Mouse (Mus musculus): Measurements from ENCODE around the gene Eomes. TPM values are rescaled to one million over a fixed set of nuclear protein-coding genes. Genes with fewer than 3 reads are reported as not detected.

Eomes gene
- total and polyA plus RNA-seq, 2 experiments: 0.11 TPM; not detected in 1

GRCm38 (mm10) chr9:118458039-118458438 is 20.0 kb upstream of the Eomes start:
- H3K27ac ChIP-seq (replicated peaks; ENCODE audit: insufficient read depth, low read depth, low read length): no peak overlapping the region
- 0 out of 2 replicates have a peak, but pooled peaks cover 7% of the 10 kb centered on the region for H3K27me3 ChIP-seq (ENCODE audit: control insufficient read depth, insufficient read depth, low read length)
- no peak overlapping the region for H3K9ac ChIP-seq (ENCODE audit: low read depth, low read length)
- WGBS: 22% methylated on average over 5 of the region's 5 CpGs
- TF ChIP-seq POLR2A (IDR thresholded peaks at IDR 0.05; ENCODE audit: extremely low read depth, insufficient read depth, low read length) (no peak), CTCF (IDR thresholded peaks at IDR 0.05; ENCODE audit: low read depth, low read length) (no peak)
- H3K4me1 ChIP-seq (ENCODE audit: control insufficient read depth, insufficient read depth, low read length): no peaks in the 10 kb centered on the region
- no peaks in the 10 kb centered on the region for H3K79me2 ChIP-seq (ENCODE audit: control insufficient read depth, insufficient read depth, low read length)
- no peaks in the 10 kb centered on the region for H3K36me3 ChIP-seq (ENCODE audit: control insufficient read depth, insufficient read depth, low read length)
- DNase-seq (ENCODE audit: extremely low read depth, low read depth, low spot score): no peak
- no peak overlapping the region for H3K4me3 ChIP-seq (ENCODE audit: insufficient read depth, low read depth, low read length)

DNA sequence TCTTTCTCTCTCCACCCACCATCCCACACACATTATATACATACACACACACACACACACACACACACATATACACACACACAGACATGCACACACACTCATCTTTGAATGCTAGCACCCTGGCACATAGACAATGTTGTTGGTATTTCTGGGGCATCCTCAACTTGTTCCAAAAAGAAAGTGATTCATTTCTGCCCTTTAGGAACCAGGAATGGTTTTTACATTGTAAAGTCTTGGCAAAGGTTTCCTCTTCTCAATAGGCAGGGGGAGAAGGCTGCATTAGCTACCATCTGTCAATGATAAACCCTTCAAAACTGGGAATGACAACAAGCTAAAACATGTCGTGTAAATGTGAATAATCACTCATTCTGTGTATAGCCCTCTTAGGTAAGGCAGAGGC is 14.0 kb upstream of the Eomes start:
- Histone ChIP-seq H3K9ac (ENCODE audit: low read depth, low read length) (no peak overlapping the region), H3K4me1 (ENCODE audit: control insufficient read depth, insufficient read depth, low read length) (no peaks in the 10 kb centered on the region), H3K4me3 (ENCODE audit: insufficient read depth, low read depth, low read length) (no peak overlapping the region), H3K79me2 (ENCODE audit: control insufficient read depth, insufficient read depth, low read length) (no peaks in the 10 kb centered on the region), H3K27ac (replicated peaks; ENCODE audit: insufficient read depth, low read depth, low read length) (no peak overlapping the region), H3K36me3 (ENCODE audit: control insufficient read depth, insufficient read depth, low read length) (no peaks in the 10 kb centered on the region), H3K27me3 (ENCODE audit: control insufficient read depth, insufficient read depth, low read length) (peaks cover 8% of the 10 kb centered on the region; the same call in 1 of the 2 replicates)
- TF ChIP-seq CTCF (IDR thresholded peaks at IDR 0.05; ENCODE audit: low read depth, low read length) (no peak), POLR2A (IDR thresholded peaks at IDR 0.05; ENCODE audit: extremely low read depth, insufficient read depth, low read length) (no peak)
- DNase-seq (ENCODE audit: extremely low read depth, low read depth, low spot score): no peak
- WGBS: 53% methylated on average over 1 of the region's 1 CpGs

GRCm38 (mm10) chr9:118468301-118468700 is 9.7 kb upstream of the Eomes start:
- TF ChIP-seq POLR2A (IDR thresholded peaks at IDR 0.05; ENCODE audit: extremely low read depth, insufficient read depth, low read length) (no peak), CTCF (IDR thresholded peaks at IDR 0.05; ENCODE audit: low read depth, low read length) (no peak)
- H3K79me2 ChIP-seq (ENCODE audit: control insufficient read depth, insufficient read depth, low read length): no peaks in the 10 kb centered on the region
- DNase-seq (ENCODE audit: extremely low read depth, low read depth, low spot score): no peak
- peaks cover 14% of the 10 kb centered on the region for H3K27me3 ChIP-seq (ENCODE audit: control insufficient read depth, insufficient read depth, low read length)
- H3K36me3 ChIP-seq (ENCODE audit: control insufficient read depth, insufficient read depth, low read length): no peaks in the 10 kb centered on the region
- H3K4me1 ChIP-seq (ENCODE audit: control insufficient read depth, insufficient read depth, low read length): no peaks in the 10 kb centered on the region
- no peak overlapping the region for H3K27ac ChIP-seq (replicated peaks; ENCODE audit: insufficient read depth, low read depth, low read length)
- WGBS: 7% methylated on average over 14 of the region's 14 CpGs
- H3K4me3 ChIP-seq (ENCODE audit: insufficient read depth, low read depth, low read length): no peak overlapping the region
- no peak overlapping the region for H3K9ac ChIP-seq (ENCODE audit: low read depth, low read length)

DNA sequence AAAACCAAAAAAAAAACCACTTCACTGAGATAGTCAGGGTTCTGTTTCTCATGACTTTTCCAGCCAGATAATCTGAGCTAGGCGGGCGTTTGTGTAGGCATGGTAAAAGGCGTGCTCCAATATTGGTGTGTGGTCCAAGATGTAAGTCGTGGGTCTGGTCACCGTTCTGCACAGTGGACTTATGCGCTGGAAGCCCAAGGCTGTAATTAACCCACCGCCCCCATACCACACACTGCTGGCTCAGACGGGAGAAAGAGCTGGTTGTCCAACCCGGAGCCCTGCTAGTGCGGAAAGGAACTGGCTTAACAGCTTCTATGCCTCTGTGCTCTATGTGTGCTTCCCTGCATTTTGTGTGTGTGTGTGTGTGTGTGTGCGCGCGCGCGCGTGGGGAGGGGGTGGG is 8.7 kb upstream of the Eomes start:
- no peaks in the 10 kb centered on the region for H3K4me1 ChIP-seq (ENCODE audit: control insufficient read depth, insufficient read depth, low read length)
- 17% methylated on average over 16 of the region's 16 CpGs for WGBS
- no peak overlapping the region for H3K9ac ChIP-seq (ENCODE audit: low read depth, low read length)
- no peaks in the 10 kb centered on the region for H3K36me3 ChIP-seq (ENCODE audit: control insufficient read depth, insufficient read depth, low read length)
- no peaks in the 10 kb centered on the region for H3K79me2 ChIP-seq (ENCODE audit: control insufficient read depth, insufficient read depth, low read length)
- H3K4me3 ChIP-seq (ENCODE audit: insufficient read depth, low read depth, low read length): no peak overlapping the region
- no peak for DNase-seq (ENCODE audit: extremely low read depth, low read depth, low spot score)
- TF ChIP-seq POLR2A (IDR thresholded peaks at IDR 0.05; ENCODE audit: extremely low read depth, insufficient read depth, low read length): no peak
- no peak for TF ChIP-seq CTCF (IDR thresholded peaks at IDR 0.05; ENCODE audit: low read depth, low read length)
- peaks cover 14% of the 10 kb centered on the region for H3K27me3 ChIP-seq (ENCODE audit: control insufficient read depth, insufficient read depth, low read length)
- no peak overlapping the region for H3K27ac ChIP-seq (replicated peaks; ENCODE audit: insufficient read depth, low read depth, low read length)

DNA sequence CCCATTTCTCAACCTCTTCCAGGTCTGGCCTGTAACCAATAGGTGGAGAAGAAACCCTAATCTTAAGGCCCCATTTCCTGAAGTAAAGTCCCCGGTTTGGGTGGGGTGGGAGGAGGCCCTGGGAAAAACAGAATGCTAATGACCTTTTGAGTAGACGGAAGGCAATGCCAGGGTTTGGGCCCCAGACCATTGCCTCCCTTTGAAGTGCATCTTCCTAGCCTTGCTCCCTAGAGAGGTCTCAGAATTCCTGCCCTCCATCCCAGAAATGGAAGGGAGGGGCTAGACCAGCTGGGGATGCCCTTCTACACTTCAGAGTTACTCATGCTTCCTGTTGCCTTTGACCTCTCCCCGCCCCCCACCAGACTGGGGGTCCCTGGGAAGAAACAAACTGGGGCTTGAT is 6.7 kb upstream of the Eomes start:
- Histone ChIP-seq H3K4me3 (ENCODE audit: insufficient read depth, low read depth, low read length) (no peak overlapping the region), H3K4me1 (ENCODE audit: control insufficient read depth, insufficient read depth, low read length) (no peaks in the 10 kb centered on the region), H3K27me3 (ENCODE audit: control insufficient read depth, insufficient read depth, low read length) (peaks cover 18% of the 10 kb centered on the region), H3K36me3 (ENCODE audit: control insufficient read depth, insufficient read depth, low read length) (no peaks in the 10 kb centered on the region), H3K27ac (replicated peaks; ENCODE audit: insufficient read depth, low read depth, low read length) (no peak overlapping the region), H3K79me2 (ENCODE audit: control insufficient read depth, insufficient read depth, low read length) (no peaks in the 10 kb centered on the region), H3K9ac (ENCODE audit: low read depth, low read length) (no peak overlapping the region)
- TF ChIP-seq POLR2A (IDR thresholded peaks at IDR 0.05; ENCODE audit: extremely low read depth, insufficient read depth, low read length) (no peak), CTCF (IDR thresholded peaks at IDR 0.05; ENCODE audit: low read depth, low read length) (no peak)
- DNase-seq (ENCODE audit: extremely low read depth, low read depth, low spot score): no peak
- WGBS: 37% methylated on average over 3 of the region's 3 CpGs

GRCm38 (mm10) chr9:118476211-118476765 is 1.7 kb upstream of the Eomes start:
- H3K27me3 ChIP-seq (ENCODE audit: control insufficient read depth, insufficient read depth, low read length): peaks cover 26% of the 10 kb centered on the region
- WGBS: 6% methylated on average over 22 of the region's 22 CpGs
- TF ChIP-seq CTCF (IDR thresholded peaks at IDR 0.05; ENCODE audit: low read depth, low read length) (no peak), POLR2A (IDR thresholded peaks at IDR 0.05; ENCODE audit: extremely low read depth, insufficient read depth, low read length) (no peak)
- no peak overlapping the region for H3K9ac ChIP-seq (ENCODE audit: low read depth, low read length)
- no peaks in the 10 kb centered on the region; the same call in 1 of the 2 replicates for H3K4me1 ChIP-seq (ENCODE audit: control insufficient read depth, insufficient read depth, low read length)
- H3K27ac ChIP-seq (replicated peaks; ENCODE audit: insufficient read depth, low read depth, low read length): no peak overlapping the region
- no peak overlapping the region for H3K4me3 ChIP-seq (ENCODE audit: insufficient read depth, low read depth, low read length)
- DNase-seq (ENCODE audit: extremely low read depth, low read depth, low spot score): no peak
- no peaks in the 10 kb centered on the region for H3K36me3 ChIP-seq (ENCODE audit: control insufficient read depth, insufficient read depth, low read length)
- H3K79me2 ChIP-seq (ENCODE audit: control insufficient read depth, insufficient read depth, low read length): no peaks in the 10 kb centered on the region
